ENCODE assay signal across 1 mouse cellular context in genomic region chr10:39121412-39121811, GRCm38 (mm10).
TF ChIP-seq lines count a peak whose summit lies in the region.

No protein-coding gene starts in this region.

TF ChIP-seq in MEL, 35 proteins besides CTCF, POLR2A, EP300 and RAD21 (continued from another document):
- TF ChIP-seq USF1 (IDR thresholded peaks at IDR 0.05; ENCODE audit: low read depth, low read length): peak; percentile 64; the same call in 1 of the 2 replicates
- peak; percentile 14; the same call in 1 of the 2 replicates for TF ChIP-seq SMC3 (IDR thresholded peaks at IDR 0.05; ENCODE audit: low read depth, low read length)
